Mouse (Mus musculus) limb, embryonic 15.5 days (tissue): ENCODE data around the gene Hlcs. TPM values are rescaled to one million over a fixed set of nuclear protein-coding genes. Genes with fewer than 3 reads are reported as not detected.

Experiments
- ATAC-seq: fragments of 200-750 bp; cut with Nextera tagmentation; 2 replicates; pipeline ENCODE4 v1.8.0; 2017; ENCODE audit warnings: low read depth, moderate TSS enrichment; ENCODE audit not compliant: insufficient number of reproducible peaks, low FRiP score, low TSS enrichment
- H3K27ac ChIP-seq: fragments of 300-500 bp; sonication (generic); 2 replicates; pipeline ENCODE4 v1.5.1; 2015; ENCODE audit warnings: moderate library complexity, mild to moderate bottlenecking, inconsistent platforms
- H3K27me3 ChIP-seq: fragments of 300-500 bp; sonication (generic); 2 replicates; pipeline ENCODE4 v1.6.1; 2015; ENCODE audit warnings: inconsistent platforms
- H3K36me3 ChIP-seq: fragments of 300-500 bp; sonication (generic); 2 replicates; pipeline ENCODE4 v1.6.1; 2015; ENCODE audit warnings: inconsistent platforms
- H3K4me1 ChIP-seq: fragments of 300-500 bp; sonication (generic); 2 replicates; pipeline ENCODE4 v1.6.1; 2015; ENCODE audit warnings: inconsistent platforms
- H3K4me2 ChIP-seq: fragments of 300-500 bp; sonication (generic); 2 replicates; pipeline ENCODE4 v1.6.1; 2015; ENCODE audit warnings: mild to moderate bottlenecking, inconsistent platforms
- H3K4me3 ChIP-seq: fragments of 300-500 bp; sonication (generic); 2 replicates; pipeline ENCODE4 v1.5.1; 2015; ENCODE audit warnings: mild to moderate bottlenecking, inconsistent platforms
- H3K9ac ChIP-seq: fragments of 300-500 bp; sonication (generic); 2 replicates; pipeline ENCODE4 v1.6.1; 2015; ENCODE audit warnings: inconsistent platforms
- H3K9me3 ChIP-seq: fragments of 300-500 bp; sonication (generic); 2 replicates; pipeline ENCODE4 v1.6.1; 2016; ENCODE audit warnings: inconsistent platforms
- WGBS: fragments of 180-500 bp; shearing (Covaris S2); methylation state at CpG from one replicate; pipeline ENCODE4 v1.1.7; 2015; 5-methylcytosine and 5-hydroxymethylcytosine counted together
- polyA plus RNA-seq: library from polyadenylated mRNA; unstranded; fragments of >200 nt; fragmentation: Nextera tagmentation; extraction: Ambion mirVana; gene quantifications from 2 replicates; pipeline ENCODE4 v1.2.1, GENCODE M21; 2015

Hlcs gene
- polyA plus RNA-seq, 1 experiment from 2014 or later, result 7.8 TPM

DNA sequence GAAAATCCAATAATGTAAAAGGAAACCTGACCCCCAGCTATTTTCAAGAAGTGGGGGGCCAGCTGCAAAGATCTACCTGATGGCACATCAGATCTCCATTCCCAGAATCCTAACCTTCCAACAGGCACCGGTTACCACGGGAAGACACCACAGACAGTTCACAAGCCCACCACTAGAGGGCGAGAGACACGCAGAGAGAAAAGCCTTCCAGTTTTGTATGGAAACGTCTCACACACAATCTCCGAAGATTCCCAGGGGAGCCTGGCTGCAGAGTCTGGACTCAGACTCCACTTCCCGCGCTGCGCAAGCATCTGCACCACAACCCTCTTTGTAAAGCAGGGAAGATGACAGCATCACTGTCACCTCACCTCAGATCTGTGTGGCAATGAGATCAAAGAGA lies 43.7 kb downstream of the Hlcs start:
- Histone ChIP-seq H3K4me1 (peaks cover 7% of the 10 kb centered on the region), H3K9me3 (no peaks in the 10 kb centered on the region), H3K27me3 (no peaks in the 10 kb centered on the region), H3K27ac (no peak overlapping the region), H3K4me2 (peak overlapping the region; percentile 38), H3K9ac (no peak overlapping the region), H3K4me3 (no peak overlapping the region), H3K36me3 (no peaks in the 10 kb centered on the region)
- WGBS, result 2% methylated on average over 9 of the region's 9 CpGs
- no peak for ATAC-seq

DNA sequence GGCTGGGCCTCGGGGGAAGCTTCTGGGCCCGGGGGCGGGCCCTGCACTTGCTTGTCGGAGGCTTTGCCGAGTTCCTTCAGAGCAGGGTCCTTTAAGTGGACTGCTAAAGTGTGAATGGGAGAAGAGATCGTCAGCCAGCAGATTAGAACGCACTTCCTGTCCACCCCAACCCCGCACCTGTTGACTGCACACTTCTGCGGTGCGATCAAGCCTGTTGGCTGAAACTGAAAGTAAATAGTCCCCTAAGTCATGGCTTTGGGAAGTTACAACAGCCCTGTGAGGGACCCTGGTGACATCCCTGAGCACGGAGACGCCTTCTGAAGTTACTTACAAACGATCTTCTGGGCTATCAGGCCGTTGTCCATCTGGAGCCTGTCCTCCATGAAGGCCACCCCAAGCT lies 45.2 kb downstream of the Hlcs start:
- Histone ChIP-seq H3K4me2 (no peak overlapping the region), H3K27me3 (0 out of 2 replicates have a peak, but pooled peaks cover 1% of the 10 kb centered on the region), H3K4me1 (peaks cover 7% of the 10 kb centered on the region), H3K4me3 (no peak overlapping the region), H3K27ac (no peak overlapping the region), H3K9me3 (no peaks in the 10 kb centered on the region), H3K36me3 (no peaks in the 10 kb centered on the region), H3K9ac (no peak overlapping the region)
- 81% methylated on average over 14 of the region's 14 CpGs for WGBS
- ATAC-seq, result no peak

DNA sequence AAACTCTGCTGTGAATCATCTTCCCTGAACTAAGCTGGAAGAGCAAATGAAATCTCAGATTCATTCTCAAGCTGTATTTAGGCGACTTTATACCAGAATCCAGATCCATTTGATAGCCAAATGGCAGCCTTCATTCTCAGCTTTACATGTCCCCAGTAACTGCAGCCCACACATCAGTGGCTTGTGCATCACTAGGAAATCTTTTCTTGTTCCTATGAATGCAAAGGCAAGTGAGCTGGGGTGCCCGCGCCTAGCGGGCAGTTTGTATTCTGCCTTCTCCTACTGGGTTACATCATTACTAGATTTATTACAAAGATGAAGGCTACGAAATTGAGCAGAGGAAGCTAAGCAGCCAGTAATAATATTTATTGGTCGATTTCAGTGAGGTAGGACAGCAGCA lies 48.8 kb downstream of the Hlcs start:
- no peak overlapping the region for H3K27ac ChIP-seq
- H3K4me2 ChIP-seq, result no peak overlapping the region
- no peak overlapping the region for H3K4me3 ChIP-seq
- H3K36me3 ChIP-seq, result no peaks in the 10 kb centered on the region
- no peak overlapping the region for H3K9ac ChIP-seq
- peaks cover 7% of the 10 kb centered on the region; the same call in 1 of the 2 replicates for H3K27me3 ChIP-seq
- peaks cover 7% of the 10 kb centered on the region for H3K4me1 ChIP-seq
- whole genome bisulfite sequencing, result 38% methylated on average over 6 of the region's 6 CpGs
- H3K9me3 ChIP-seq, result no peaks in the 10 kb centered on the region
- no peak for ATAC-seq

DNA sequence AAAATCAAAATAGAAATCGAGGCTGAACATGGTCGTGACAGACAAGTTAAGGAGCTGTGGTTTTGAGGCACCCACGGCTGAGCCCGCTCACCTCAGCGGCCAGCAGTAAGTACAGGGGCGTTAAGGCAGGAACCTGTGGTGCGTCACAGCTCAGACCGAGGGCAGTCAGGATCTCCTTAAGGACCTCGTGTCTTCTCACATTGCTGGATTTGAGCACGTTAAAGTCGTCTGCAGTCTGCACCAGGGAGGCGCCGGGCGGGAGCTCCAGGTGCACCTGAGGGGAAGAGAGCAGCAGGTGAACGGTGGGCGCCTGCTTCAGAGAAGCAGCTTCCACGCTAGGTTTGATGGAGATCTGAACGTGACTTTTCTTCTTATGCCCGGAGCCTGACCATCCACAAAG lies 50.9 kb downstream of the Hlcs start:
- no peaks in the 10 kb centered on the region for H3K9me3 ChIP-seq
- no peak for ATAC-seq
- no peaks in the 10 kb centered on the region for H3K36me3 ChIP-seq
- no peak overlapping the region for H3K9ac ChIP-seq
- 85% methylated on average over 19 of the region's 19 CpGs for WGBS
- peaks cover 7% of the 10 kb centered on the region for H3K4me1 ChIP-seq
- H3K4me3 ChIP-seq, result no peak overlapping the region
- H3K4me2 ChIP-seq, result no peak overlapping the region
- H3K27me3 ChIP-seq, result peaks cover 7% of the 10 kb centered on the region; the same call in 1 of the 2 replicates
- no peak overlapping the region for H3K27ac ChIP-seq

DNA sequence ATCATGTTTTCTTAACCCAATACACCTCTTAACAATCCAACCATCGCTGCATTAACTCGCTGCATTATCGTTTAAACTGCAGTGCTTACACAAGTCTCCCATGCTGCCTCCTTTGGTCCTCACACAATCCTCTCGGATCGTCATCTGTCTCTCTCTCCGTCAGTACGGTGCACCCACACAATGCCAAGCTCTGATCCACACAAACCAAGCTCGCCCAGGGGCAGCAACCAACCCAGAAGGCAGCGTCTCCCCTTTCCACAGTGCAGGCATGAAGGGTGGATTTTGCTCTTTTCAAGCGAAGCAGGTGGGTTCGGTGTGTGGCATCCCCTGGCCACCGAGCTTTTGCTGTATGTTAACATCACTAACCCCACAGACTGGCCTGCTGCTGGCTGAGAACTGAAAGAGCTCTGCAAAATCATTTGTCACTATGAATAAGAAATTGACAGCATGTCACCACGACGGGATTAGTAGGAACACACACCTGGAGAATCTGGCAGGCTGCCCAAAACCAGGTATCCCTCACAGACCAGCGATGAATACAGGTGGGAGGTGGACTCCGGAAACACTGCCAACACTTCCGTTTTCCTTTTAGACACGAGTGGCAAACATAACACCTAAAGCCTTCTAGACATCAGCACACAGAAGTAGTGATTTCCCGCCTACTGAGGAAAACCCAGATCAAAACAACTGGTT lies 52.3 kb downstream of the Hlcs start:
- Histone ChIP-seq H3K9me3 (no peaks in the 10 kb centered on the region), H3K27me3 (peaks cover 12% of the 10 kb centered on the region; the same call in 1 of the 2 replicates), H3K4me1 (peaks cover 7% of the 10 kb centered on the region), H3K9ac (no peak overlapping the region), H3K27ac (no peak overlapping the region), H3K36me3 (no peaks in the 10 kb centered on the region), H3K4me2 (no peak overlapping the region), H3K4me3 (no peak overlapping the region)
- WGBS, result 77% methylated on average over 19 of the region's 19 CpGs
- no peak for ATAC-seq

DNA sequence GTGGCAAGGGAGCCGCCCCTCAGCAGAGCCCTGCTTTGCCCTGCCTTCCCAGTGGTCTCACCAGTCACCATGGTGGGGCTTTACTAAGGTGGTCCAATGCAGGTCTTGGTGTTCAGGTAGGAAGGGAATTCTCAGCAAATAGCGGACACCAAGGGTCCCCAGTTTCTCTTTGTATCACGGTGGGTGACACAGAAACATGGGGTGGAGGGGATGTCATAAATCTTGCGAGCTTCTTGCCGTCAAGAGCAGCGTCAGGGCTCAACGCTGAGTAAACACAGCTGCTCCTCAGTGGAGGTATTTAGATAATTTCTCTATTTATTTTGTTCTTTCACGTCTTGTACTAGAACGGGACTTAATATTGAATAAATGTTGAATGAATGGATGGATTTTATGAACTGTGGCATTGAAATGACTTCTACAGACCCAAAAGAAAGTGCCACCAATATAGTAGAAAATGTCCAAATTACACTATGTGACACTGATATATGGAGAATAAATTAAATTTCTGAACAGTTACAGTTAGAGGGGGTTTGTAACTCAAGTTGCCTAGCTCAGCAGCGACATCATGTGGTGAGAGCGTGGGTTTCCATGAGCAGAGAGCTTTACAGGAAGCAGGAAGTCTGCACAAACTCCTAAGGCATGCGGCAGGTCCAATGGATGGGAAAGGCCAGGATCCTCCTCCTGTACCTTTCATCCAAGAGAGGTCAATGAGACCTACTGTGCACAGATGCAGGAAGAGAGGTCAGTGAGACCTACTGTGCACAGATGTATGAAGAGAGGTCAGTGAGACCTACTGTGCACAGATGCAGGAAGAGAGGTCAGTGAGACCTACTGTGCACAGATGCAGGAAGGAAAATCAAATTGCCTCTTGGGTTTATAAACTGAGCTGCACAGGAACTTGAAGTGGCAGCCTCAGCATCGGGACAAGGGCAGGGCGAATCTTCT lies 54.7 kb downstream of the Hlcs start:
- Histone ChIP-seq H3K27ac (no peak overlapping the region), H3K4me1 (peaks cover 10% of the 10 kb centered on the region), H3K27me3 (peaks cover 18% of the 10 kb centered on the region; the same call in 1 of the 2 replicates), H3K9me3 (no peaks in the 10 kb centered on the region), H3K4me3 (no peak overlapping the region), H3K4me2 (no peak overlapping the region), H3K36me3 (no peaks in the 10 kb centered on the region), H3K9ac (no peak overlapping the region)
- ATAC-seq, result no peak
- WGBS, result 51% methylated on average over 14 of the region's 14 CpGs

DNA sequence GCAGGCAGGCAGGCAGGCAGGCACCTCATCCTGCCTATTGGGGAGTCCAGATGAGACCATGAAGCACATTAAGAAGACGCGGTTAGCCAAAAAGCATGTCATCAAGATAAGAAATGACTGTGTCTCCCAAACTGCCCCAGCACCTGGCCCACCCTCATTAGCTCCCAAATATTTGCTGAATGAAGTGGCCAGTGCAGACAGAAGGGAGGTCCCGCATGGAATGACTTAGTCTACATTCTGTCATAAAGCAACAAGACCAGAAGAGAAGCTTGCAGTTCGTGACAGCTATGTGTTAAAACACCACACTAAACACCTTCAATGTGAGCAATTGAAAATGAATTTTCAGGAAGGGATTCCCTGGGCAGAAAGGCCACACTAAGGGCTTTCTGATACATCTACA lies 57.8 kb downstream of the Hlcs start:
- no peak overlapping the region for H3K4me2 ChIP-seq
- H3K9me3 ChIP-seq, result no peaks in the 10 kb centered on the region
- no peaks in the 10 kb centered on the region for H3K36me3 ChIP-seq
- WGBS, result 93% methylated on average over 4 of the region's 4 CpGs
- peaks cover 17% of the 10 kb centered on the region for H3K4me1 ChIP-seq
- peaks cover 15% of the 10 kb centered on the region; the same call in 1 of the 2 replicates for H3K27me3 ChIP-seq
- H3K9ac ChIP-seq, result no peak overlapping the region
- H3K4me3 ChIP-seq, result no peak overlapping the region
- H3K27ac ChIP-seq, result no peak overlapping the region
- no peak for ATAC-seq

DNA sequence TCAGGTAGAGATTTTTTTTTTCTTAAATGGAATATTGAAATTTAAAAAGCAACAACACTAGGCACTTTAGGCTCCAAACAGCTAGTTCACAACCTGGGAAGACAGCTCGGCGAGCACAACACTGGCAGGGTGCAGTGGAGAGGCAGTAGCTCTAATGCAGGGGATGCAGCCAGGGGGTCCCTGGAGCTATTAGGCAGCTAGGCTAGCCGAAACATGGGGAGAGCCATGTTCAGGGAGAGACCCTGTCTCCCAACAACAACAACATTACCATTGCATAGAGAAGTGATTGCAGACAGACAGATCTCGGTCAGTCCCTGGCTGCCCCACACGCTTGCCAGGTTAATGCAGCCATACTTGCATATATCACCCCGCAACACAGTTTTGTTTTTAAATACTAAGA lies 58.3 kb downstream of the Hlcs start:
- no peaks in the 10 kb centered on the region for H3K9me3 ChIP-seq
- no peak overlapping the region for H3K9ac ChIP-seq
- H3K4me1 ChIP-seq, result peaks cover 23% of the 10 kb centered on the region
- H3K4me3 ChIP-seq, result no peak overlapping the region
- H3K27me3 ChIP-seq, result peaks cover 15% of the 10 kb centered on the region; the same call in 1 of the 2 replicates
- 91% methylated on average over 6 of the region's 6 CpGs for WGBS
- H3K36me3 ChIP-seq, result no peaks in the 10 kb centered on the region
- H3K27ac ChIP-seq, result no peak overlapping the region
- ATAC-seq, result no peak
- no peak overlapping the region for H3K4me2 ChIP-seq

DNA sequence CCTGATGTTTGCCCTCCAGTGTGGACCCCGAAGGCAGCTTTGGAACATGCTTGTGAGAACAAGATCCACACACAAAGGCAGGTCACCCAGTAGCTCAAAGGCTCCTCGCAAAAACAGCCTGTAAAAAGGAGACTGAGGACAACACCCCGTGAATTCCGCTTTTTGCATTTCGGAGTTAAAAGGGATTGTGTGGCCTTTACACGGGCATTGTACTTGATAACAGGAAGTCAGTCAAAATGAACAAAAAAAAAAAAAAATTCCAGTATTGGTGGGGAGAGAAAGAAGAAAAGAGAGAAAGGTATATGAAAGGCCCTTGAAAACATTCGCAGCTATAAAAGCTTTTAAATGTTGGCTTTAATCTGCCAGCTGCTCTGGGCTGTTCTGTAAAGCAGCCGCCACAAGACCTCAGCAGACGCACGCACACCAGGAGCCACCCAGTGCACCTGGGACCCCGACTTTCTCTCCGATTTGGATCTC lies 58.9 kb downstream of the Hlcs start:
- WGBS, result 36% methylated on average over 12 of the region's 12 CpGs
- no peak for ATAC-seq
- Histone ChIP-seq H3K4me2 (peak overlapping the region; percentile 21), H3K4me3 (no peak overlapping the region), H3K36me3 (no peaks in the 10 kb centered on the region), H3K9me3 (no peaks in the 10 kb centered on the region), H3K4me1 (peaks cover 23% of the 10 kb centered on the region), H3K9ac (no peak overlapping the region), H3K27ac (0 out of 2 replicates have a peak overlapping the region, but pooled peaks have one; percentile 17), H3K27me3 (peaks cover 15% of the 10 kb centered on the region; the same call in 1 of the 2 replicates)

DNA sequence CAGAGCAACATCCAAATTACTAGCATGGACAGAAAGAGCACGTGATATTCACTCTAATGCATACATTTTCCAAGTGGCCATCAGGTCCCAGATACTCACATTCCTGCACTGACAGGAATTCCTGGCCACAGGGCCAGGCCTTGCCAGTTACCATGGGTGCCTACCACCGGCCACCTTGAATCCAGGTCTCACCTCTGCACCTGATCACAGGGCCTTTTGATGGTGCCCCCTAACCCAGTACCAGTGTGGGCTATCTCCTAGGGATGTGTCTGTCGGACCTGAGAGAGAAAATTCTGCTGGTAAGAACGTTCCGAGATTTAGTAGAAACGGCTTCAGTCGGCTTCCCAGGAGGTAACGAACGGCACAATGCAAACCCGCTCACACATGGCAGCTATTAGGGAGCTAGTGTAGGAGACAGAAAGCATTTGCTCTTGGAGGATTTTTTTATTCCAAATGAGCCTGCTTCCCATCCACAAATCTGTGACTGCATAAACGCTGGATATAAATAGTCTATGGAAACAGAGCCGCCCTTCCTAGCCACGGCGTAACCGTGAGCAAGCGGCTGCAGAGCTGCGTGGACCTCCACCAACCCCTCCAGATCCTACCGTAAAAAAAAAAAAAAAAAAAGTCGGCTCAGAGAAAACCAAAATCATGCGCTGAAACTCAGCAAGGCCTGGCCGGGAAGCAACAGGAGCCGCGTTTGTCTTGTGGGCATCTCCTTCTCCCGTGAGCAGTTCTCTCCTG lies 59.5 kb downstream of the Hlcs start:
- 27% methylated on average over 24 of the region's 24 CpGs for WGBS
- Histone ChIP-seq H3K4me1 (peaks cover 23% of the 10 kb centered on the region), H3K4me2 (peak overlapping the region; percentile 21), H3K27me3 (peaks cover 17% of the 10 kb centered on the region; the same call in 1 of the 2 replicates), H3K4me3 (no peak overlapping the region), H3K9me3 (no peaks in the 10 kb centered on the region), H3K36me3 (no peaks in the 10 kb centered on the region), H3K9ac (no peak overlapping the region), H3K27ac (0 out of 2 replicates have a peak overlapping the region, but pooled peaks have one; percentile 17)
- no peak for ATAC-seq

DNA sequence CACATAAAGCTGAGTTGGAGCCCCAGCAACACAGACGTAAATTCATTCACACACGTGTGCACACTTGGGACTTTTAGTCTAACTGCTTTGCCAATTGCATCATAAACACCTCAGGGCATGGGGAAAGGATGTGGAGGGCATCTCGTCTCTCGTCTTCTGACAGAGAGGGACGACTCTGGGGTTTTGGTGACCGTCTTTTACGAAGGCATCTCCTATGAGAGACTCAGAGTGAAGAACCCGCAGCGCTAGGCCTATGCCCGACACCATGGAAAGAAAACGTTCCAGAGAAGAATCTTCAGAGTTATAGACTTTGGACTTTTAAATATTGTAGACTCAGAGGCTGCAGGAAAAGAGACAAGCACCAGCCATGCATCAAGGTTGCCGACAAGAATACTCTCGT lies 61.6 kb downstream of the Hlcs start:
- H3K9me3 ChIP-seq, result no peaks in the 10 kb centered on the region
- no peak overlapping the region for H3K27ac ChIP-seq
- H3K9ac ChIP-seq, result no peak overlapping the region
- peaks cover 26% of the 10 kb centered on the region for H3K4me1 ChIP-seq
- ATAC-seq, result no peak
- no peak overlapping the region for H3K4me2 ChIP-seq
- H3K36me3 ChIP-seq, result no peaks in the 10 kb centered on the region
- H3K27me3 ChIP-seq, result peaks cover 21% of the 10 kb centered on the region; the same call in 1 of the 2 replicates
- no peak overlapping the region for H3K4me3 ChIP-seq
- 62% methylated on average over 13 of the region's 13 CpGs for WGBS
